Mouse (Mus musculus): Measurements from ENCODE around the gene Vstm4. TPM values are rescaled to one million over a fixed set of nuclear protein-coding genes. Genes with fewer than 3 reads are reported as not detected.

Gene Vstm4
- total and polyA plus RNA-seq, 3 experiments, result not detected

- DNase-seq (ENCODE audit: extremely low read depth), result no peak
- Histone ChIP-seq H3K27me3 (replicated peaks) (peaks cover 4% of the 10 kb centered on the region), H3K9me3 (replicated peaks; ENCODE audit: low read length) (no peaks in the 10 kb centered on the region), H3K36me3 (replicated peaks in 1 of 2; ENCODE audit: control insufficient read depth in 1 of 2, insufficient read depth in 1 of 2, low read length in 1 of 2) (no peaks in the 10 kb centered on the region), H3K4me3 (replicated peaks in 1 of 3; ENCODE audit: low read depth in 2 of 3, low read length in 2 of 3, poor library complexity in 1 of 3) (no peak overlapping the region), H3K27ac (ENCODE audit: insufficient read depth, low read depth) (no peak overlapping the region), H3K79me2 (replicated peaks; ENCODE audit: control insufficient read depth, extremely low read depth, insufficient read depth, poor library complexity, severe bottlenecking) (no peaks in the 10 kb centered on the region), H3K4me1 (ENCODE audit: control insufficient read depth in 1 of 2, insufficient read depth in 2 of 2) (peaks cover 0 to 15% of the 10 kb centered on the region in 2 experiments; a peak in 3 of 4 replicates), H3K9ac (ENCODE audit: insufficient read depth, low read depth) (no peak overlapping the region), H3K4me2 (ENCODE audit: insufficient read depth, low read depth, poor library complexity, severe bottlenecking) (no peak overlapping the region)
- in situ Hi-C loops (cut with MboI; ENCODE audit: low pct_ligation_motif_present, low pct_unique_long_range_greater_than_20kb, low sequenced_read_pairs) (loop anchor here (25.0 kb wide), 2 partner anchors 170 to 320 kb away; no protein-coding TSS in a partner anchor), dilution Hi-C loops (cut with MboI; ENCODE audit: extremely low pct_ligation_motif_present, extremely low pct_unique_long_range_greater_than_20kb, low sequenced_read_pairs) (no loop called here)
- TF ChIP-seq ELF1 (IDR thresholded peaks at IDR 0.05; ENCODE audit: low read depth, low read length) (no peak), MXI1 (IDR thresholded peaks at IDR 0.05; ENCODE audit: low read depth, low read length) (no peak), E2F4 (IDR thresholded peaks at IDR 0.05; ENCODE audit: insufficient replicate concordance, low read depth, low read length) (no peak), KAT2A (IDR thresholded peaks at IDR 0.05; ENCODE audit: insufficient replicate concordance, low read length) (no peak), UBTF (IDR thresholded peaks at IDR 0.05; ENCODE audit: low read depth, low read length) (no peak), ZNF384 (IDR thresholded peaks at IDR 0.05; ENCODE audit: low read depth, low read length) (no peak), ZMIZ1 (IDR thresholded peaks at IDR 0.05; ENCODE audit: low read depth, low read length) (no peak), POLR2A (IDR thresholded peaks at IDR 0.05; ENCODE audit: low read depth, low read length) (no peak), RCOR1 (conservative IDR thresholded peaks at IDR 0.05; ENCODE audit: low read depth, low read length) (no peak)
These were observed 75.7 kb downstream of the Vstm4 start for GRCm38 (mm10) chr14:32932220-32932619.

GRCm38 (mm10) chr14:32934064-32934463 is 77.5 kb downstream of the Vstm4 start:
- Histone ChIP-seq H3K27me3 (replicated peaks) (peaks cover 6% of the 10 kb centered on the region), H3K27ac (ENCODE audit: insufficient read depth, low read depth) (no peak overlapping the region), H3K4me1 (ENCODE audit: control insufficient read depth in 1 of 2, insufficient read depth in 2 of 2) (peaks cover 0 to 15% of the 10 kb centered on the region in 2 experiments; a peak in 3 of 4 replicates), H3K4me2 (ENCODE audit: insufficient read depth, low read depth, poor library complexity, severe bottlenecking) (no peak overlapping the region), H3K4me3 (replicated peaks in 1 of 3; ENCODE audit: low read depth in 2 of 3, low read length in 2 of 3, poor library complexity in 1 of 3) (no peak overlapping the region), H3K36me3 (replicated peaks in 1 of 2; ENCODE audit: control insufficient read depth in 1 of 2, insufficient read depth in 1 of 2, low read length in 1 of 2) (no peaks in the 10 kb centered on the region), H3K9me3 (replicated peaks; ENCODE audit: low read length) (no peaks in the 10 kb centered on the region), H3K79me2 (replicated peaks; ENCODE audit: control insufficient read depth, extremely low read depth, insufficient read depth, poor library complexity, severe bottlenecking) (no peaks in the 10 kb centered on the region), H3K9ac (ENCODE audit: insufficient read depth, low read depth) (no peak overlapping the region)
- TF ChIP-seq IRF4 (IDR thresholded peaks at IDR 0.05; ENCODE audit: low read depth, low read length) (no peak), RCOR1 (conservative IDR thresholded peaks at IDR 0.05; ENCODE audit: low read depth, low read length) (no peak), MXI1 (IDR thresholded peaks at IDR 0.05; ENCODE audit: low read depth, low read length) (no peak)
- in situ Hi-C loops (cut with MboI; ENCODE audit: low pct_ligation_motif_present, low pct_unique_long_range_greater_than_20kb, low sequenced_read_pairs) (loop anchor here (25.0 kb wide), 2 partner anchors 172 to 322 kb away; no protein-coding TSS in a partner anchor), dilution Hi-C loops (cut with MboI; ENCODE audit: extremely low pct_ligation_motif_present, extremely low pct_unique_long_range_greater_than_20kb, low sequenced_read_pairs) (no loop called here)
- no peak for DNase-seq (ENCODE audit: extremely low read depth)

GRCm38 (mm10) chr14:32939217-32939616 is 82.7 kb downstream of the Vstm4 start:
- in situ Hi-C loops (cut with MboI; ENCODE audit: low pct_ligation_motif_present, low pct_unique_long_range_greater_than_20kb, low sequenced_read_pairs), result loop anchor here (25.0 kb wide), 2 partner anchors 177 to 327 kb away; no protein-coding TSS in a partner anchor
- Histone ChIP-seq H3K79me2 (replicated peaks; ENCODE audit: control insufficient read depth, extremely low read depth, insufficient read depth, poor library complexity, severe bottlenecking) (no peaks in the 10 kb centered on the region), H3K4me2 (ENCODE audit: insufficient read depth, low read depth, poor library complexity, severe bottlenecking) (no peak overlapping the region), H3K9ac (ENCODE audit: insufficient read depth, low read depth) (no peak overlapping the region), H3K4me1 (ENCODE audit: control insufficient read depth in 1 of 2, insufficient read depth in 2 of 2) (no peaks in the 10 kb centered on the region), H3K9me3 (replicated peaks; ENCODE audit: low read length) (no peaks in the 10 kb centered on the region), H3K4me3 (replicated peaks in 1 of 3; ENCODE audit: low read depth in 2 of 3, low read length in 2 of 3, poor library complexity in 1 of 3) (no peak overlapping the region), H3K27me3 (replicated peaks) (peaks cover 24% of the 10 kb centered on the region), H3K36me3 (replicated peaks in 1 of 2; ENCODE audit: control insufficient read depth in 1 of 2, insufficient read depth in 1 of 2, low read length in 1 of 2) (no peaks in the 10 kb centered on the region), H3K27ac (ENCODE audit: insufficient read depth, low read depth) (no peak overlapping the region)
- DNase-seq (ENCODE audit: extremely low read depth), result no peak
- dilution Hi-C loops (cut with MboI; ENCODE audit: extremely low pct_ligation_motif_present, extremely low pct_unique_long_range_greater_than_20kb, low sequenced_read_pairs), result no loop called here
- TF ChIP-seq PAX5 (IDR thresholded peaks at IDR 0.05; ENCODE audit: low read length), result no peak
- no peak for TF ChIP-seq BHLHE40 (IDR thresholded peaks at IDR 0.05; ENCODE audit: low read depth, low read length)
- TF ChIP-seq ELF1 (IDR thresholded peaks at IDR 0.05; ENCODE audit: low read depth, low read length), result no peak
- TF ChIP-seq IRF4 (IDR thresholded peaks at IDR 0.05; ENCODE audit: low read depth, low read length), result no peak
- no peak for TF ChIP-seq UBTF (IDR thresholded peaks at IDR 0.05; ENCODE audit: low read depth, low read length)
- no peak for TF ChIP-seq ZMIZ1 (IDR thresholded peaks at IDR 0.05; ENCODE audit: low read depth, low read length)
- TF ChIP-seq USF1 (IDR thresholded peaks at IDR 0.05; ENCODE audit: low read depth, low read length), result no peak
- no peak for TF ChIP-seq MAX (IDR thresholded peaks at IDR 0.05; ENCODE audit: low read length)
- TF ChIP-seq POLR2A (IDR thresholded peaks at IDR 0.05; ENCODE audit: low read depth, low read length), result no peak
- no peak for TF ChIP-seq ZC3H11A (IDR thresholded peaks at IDR 0.05; ENCODE audit: low read depth, low read length)
- no peak for TF ChIP-seq NELFE (IDR thresholded peaks at IDR 0.05; ENCODE audit: low read depth, low read length)
- TF ChIP-seq MAFK (IDR thresholded peaks at IDR 0.05; ENCODE audit: insufficient replicate concordance, low read length), result no peak
- no peak for TF ChIP-seq ETS1 (conservative IDR thresholded peaks at IDR 0.05; ENCODE audit: low read depth, low read length)
- no peak for TF ChIP-seq ZNF384 (IDR thresholded peaks at IDR 0.05; ENCODE audit: low read depth, low read length)

All from CH12.LX (cell line).